Mouse (Mus musculus) lung, embryonic 14.5 days (tissue): ENCODE data around the gene Ctse. TPM values are rescaled to one million over a fixed set of nuclear protein-coding genes. Genes with fewer than 3 reads are reported as not detected.

ENCODE experiments used
- ATAC-seq: fragments of 200-750 bp; cut with Nextera tagmentation; 2 replicates; pipeline ENCODE4 v1.8.0; 2017; ENCODE audit warnings: mild to moderate bottlenecking, moderate TSS enrichment, moderate library complexity; ENCODE audit not compliant: insufficient read depth
- DNase-seq: peaks from one replicate; pipeline ENCODE4 v3.0.0-alpha.2; 2015
- H3K27ac ChIP-seq: fragments of 300-500 bp; sonication (generic); 2 replicates; pipeline ENCODE4 v1.5.1; 2014; ENCODE audit warnings: low read depth, mild to moderate bottlenecking, moderate library complexity
- H3K27me3 ChIP-seq: fragments of 300-500 bp; sonication (generic); 2 replicates; pipeline ENCODE4 v1.6.1; 2014; ENCODE audit warnings: low read length, control low read depth; ENCODE audit not compliant: insufficient read depth
- H3K36me3 ChIP-seq: fragments of 300-500 bp; sonication (generic); 2 replicates; pipeline ENCODE4 v1.6.1; 2014; ENCODE audit warnings: control low read depth; ENCODE audit not compliant: insufficient read depth
- H3K4me1 ChIP-seq: fragments of 300-500 bp; sonication (generic); 2 replicates; pipeline ENCODE4 v1.6.1; 2014; ENCODE audit warnings: antibody characterized with exemption, control low read depth; ENCODE audit not compliant: insufficient read depth
- H3K4me2 ChIP-seq: fragments of 300-500 bp; sonication (generic); 2 replicates; pipeline ENCODE4 v1.6.1; 2014; ENCODE audit warnings: mild to moderate bottlenecking
- H3K4me3 ChIP-seq: fragments of 300-500 bp; sonication (generic); 2 replicates; pipeline ENCODE4 v1.5.1; 2014; ENCODE audit warnings: low read depth, low read length
- H3K9ac ChIP-seq: fragments of 300-500 bp; sonication (generic); 2 replicates; pipeline ENCODE4 v1.6.1; 2014
- H3K9me3 ChIP-seq: fragments of 300-500 bp; sonication (generic); 2 replicates; pipeline ENCODE4 v1.6.1; 2016; ENCODE audit warnings: low read depth, low read length, control low read depth
- CTCF ChIP-seq: IDR thresholded peaks from 2 replicates; pipeline ENCODE4 v1.5.1; 2016; ENCODE audit warnings: antibody characterized with exemption, low read depth
- WGBS: fragments of 180-500 bp; shearing (Covaris S2); extraction: QIAGEN DNeasy Blood & Tissue Kit; methylation state at CpG from one replicate; pipeline ENCODE4 v1.1.7; 2014; 5-methylcytosine and 5-hydroxymethylcytosine counted together
- polyA plus RNA-seq: library from polyadenylated mRNA; unstranded; fragments of >200 nt; fragmentation: Nextera tagmentation; extraction: Ambion mirVana; gene quantifications from 2 replicates; pipeline ENCODE4 v1.2.1, GENCODE M21; 2014

The Ctse gene
- polyA plus RNA-seq, 1 experiment from 2014 or later, result 0.78 TPM

DNA sequence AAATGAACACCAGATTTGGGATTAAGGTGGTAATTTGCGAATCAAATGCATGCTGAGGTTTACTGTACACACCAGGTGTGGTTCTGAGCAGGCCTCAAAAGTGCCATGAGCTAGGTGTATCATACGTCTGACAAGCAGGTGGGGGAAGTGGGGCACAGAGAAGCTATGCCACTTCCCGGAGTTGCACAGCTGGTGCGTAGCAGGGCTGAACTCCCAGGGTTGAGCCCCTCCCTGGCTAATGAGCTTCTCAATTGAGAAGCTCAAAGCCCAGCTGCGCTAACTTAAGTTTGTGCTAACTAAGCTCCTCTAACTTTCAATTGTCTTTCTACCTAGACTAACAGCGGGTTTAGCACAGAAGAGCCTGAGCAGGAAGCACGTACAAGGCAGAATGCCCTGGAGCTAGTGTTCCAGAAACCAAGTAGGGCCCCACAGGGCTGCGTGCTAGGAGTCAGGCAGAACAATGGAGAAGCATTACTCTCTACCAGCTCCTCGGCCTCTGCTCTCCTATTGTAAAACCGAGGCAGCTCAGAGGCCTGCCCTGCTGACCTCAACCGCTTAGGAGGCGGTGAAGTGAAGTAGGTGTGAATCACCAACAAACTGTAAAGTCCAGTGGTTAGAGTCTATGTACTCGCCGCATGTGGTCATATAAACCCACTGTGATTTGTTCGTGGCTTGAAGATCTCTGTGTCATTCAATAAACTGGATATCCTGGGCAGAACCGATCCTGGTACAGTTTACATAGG lies 81.0 kb downstream of the Ctse start:
- TF ChIP-seq CTCF, result no peak
- ATAC-seq (no peak), DNase-seq (no peak)
- H3K9me3 ChIP-seq, result no peaks in the 10 kb centered on the region
- 73% methylated on average over 16 of the region's 16 CpGs for WGBS
- H3K36me3 ChIP-seq, result no peaks in the 10 kb centered on the region
- H3K4me2 ChIP-seq, result no peak overlapping the region
- no peak overlapping the region for H3K9ac ChIP-seq
- 0 out of 2 replicates have a peak, but pooled peaks cover 3% of the 10 kb centered on the region for H3K4me1 ChIP-seq
- no peaks in the 10 kb centered on the region for H3K27me3 ChIP-seq
- no peak overlapping the region for H3K4me3 ChIP-seq
- H3K27ac ChIP-seq, result no peak overlapping the region

DNA sequence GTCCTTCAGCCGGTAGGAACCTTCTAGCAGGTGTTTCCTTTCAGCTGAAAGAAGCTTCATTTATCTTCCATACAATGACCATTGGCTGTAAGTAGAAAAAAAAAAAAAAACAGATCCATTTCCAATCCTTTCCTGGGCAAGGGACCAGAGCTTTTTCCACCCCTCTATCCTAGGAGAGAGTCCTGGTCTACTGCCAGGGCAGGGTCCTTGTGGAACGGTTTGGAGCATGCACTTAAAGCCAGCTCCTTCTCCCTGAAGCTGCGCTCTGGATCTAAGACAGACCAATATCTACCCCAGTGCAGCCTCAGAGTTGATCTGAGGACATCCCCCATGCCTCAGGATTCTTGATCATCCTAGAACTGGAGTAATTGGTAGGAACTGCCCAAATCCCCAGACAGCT lies 83.9 kb downstream of the Ctse start:
- H3K9ac ChIP-seq, result no peak overlapping the region
- H3K9me3 ChIP-seq, result no peaks in the 10 kb centered on the region
- no peak overlapping the region for H3K27ac ChIP-seq
- DNase-seq (no peak), ATAC-seq (no peak)
- H3K4me2 ChIP-seq, result no peak overlapping the region
- H3K4me3 ChIP-seq, result no peak overlapping the region
- no peaks in the 10 kb centered on the region for H3K27me3 ChIP-seq
- WGBS, result 59% methylated on average over 3 of the region's 3 CpGs
- no peaks in the 10 kb centered on the region for H3K36me3 ChIP-seq
- no peaks in the 10 kb centered on the region for H3K4me1 ChIP-seq
- TF ChIP-seq CTCF, result no peak

DNA sequence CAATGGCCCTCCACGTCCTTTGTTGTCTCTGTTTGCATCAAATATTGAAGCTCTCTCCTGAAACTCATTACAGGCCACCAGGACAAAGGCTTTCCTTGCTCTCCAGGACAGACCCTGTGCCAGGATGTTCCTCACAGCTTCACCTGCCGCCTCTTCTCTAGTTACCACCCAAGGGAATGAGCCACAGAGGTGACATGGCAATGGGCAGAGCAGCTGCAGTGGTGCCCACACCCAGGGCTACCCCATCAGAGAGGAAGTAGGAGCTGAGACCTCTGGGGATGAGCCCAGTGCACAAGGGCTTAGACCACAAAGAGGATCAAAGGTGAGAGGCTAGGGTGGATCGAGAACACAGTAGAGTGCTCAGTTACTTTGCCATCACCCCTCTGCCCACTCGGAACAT lies 85.4 kb downstream of the Ctse start:
- Histone ChIP-seq H3K27ac (no peak overlapping the region), H3K4me2 (no peak overlapping the region), H3K4me3 (no peak overlapping the region), H3K9ac (no peak overlapping the region), H3K9me3 (no peaks in the 10 kb centered on the region), H3K4me1 (no peaks in the 10 kb centered on the region), H3K27me3 (no peaks in the 10 kb centered on the region), H3K36me3 (no peaks in the 10 kb centered on the region)
- WGBS, result 76% methylated on average over 4 of the region's 4 CpGs
- no peak for DNase-seq
- no peak for TF ChIP-seq CTCF
- ATAC-seq, result no peak

Other genes with a start within 250 kb of the Ctse start
- gene Srgap2, start 111.0 kb upstream of the Ctse start, polyA plus RNA-seq, result 21.2 TPM in 2 replicates
- gene Fam72a, start 110.4 kb upstream of the Ctse start, polyA plus RNA-seq, result 2.7 and 3.4 TPM in 2 replicates
- not detected in 2 replicates for gene Avpr1b, start 39.1 kb upstream of the Ctse start, polyA plus RNA-seq
- 1.4 and 1.6 TPM in 2 replicates for gene Rab7b, start 50.4 kb downstream of the Ctse start, polyA plus RNA-seq
- 4.7 and 4.9 TPM in 2 replicates for gene Slc26a9, start 105.7 kb downstream of the Ctse start, polyA plus RNA-seq
- 0.08 and 0.50 TPM in 2 replicates for gene Pm20d1, start 159.1 kb downstream of the Ctse start, polyA plus RNA-seq
- 10.3 and 11.4 TPM in 2 replicates for gene Slc41a1, start 189.2 kb downstream of the Ctse start, polyA plus RNA-seq
- gene Rab29, start 228.9 kb downstream of the Ctse start, polyA plus RNA-seq, result 13.8 and 14.6 TPM in 2 replicates